Mouse (Mus musculus) limb, embryonic 12.5 days (tissue): ENCODE results near the gene Mxd4. TPM values are rescaled to one million over a fixed set of nuclear protein-coding genes. Genes with fewer than 3 reads are reported as not detected.

ENCODE experiments used
- ATAC-seq: fragments of 200-750 bp; cut with Nextera tagmentation; 2 replicates; pipeline ENCODE4 v1.8.0; 2017; ENCODE audit warnings: low read depth, moderate TSS enrichment; ENCODE audit not compliant: insufficient number of reproducible peaks, insufficient read depth, low FRiP score, low TSS enrichment
- H3K27ac ChIP-seq: fragments of 300-500 bp; sonication (generic); 2 replicates; pipeline ENCODE4 v1.5.1; 2016; ENCODE audit warnings: mild to moderate bottlenecking, moderate library complexity
- H3K27me3 ChIP-seq: fragments of 300-500 bp; sonication (generic); 2 replicates; pipeline ENCODE4 v1.6.1; 2016; ENCODE audit warnings: mild to moderate bottlenecking, moderate library complexity
- H3K36me3 ChIP-seq: fragments of 300-500 bp; sonication (generic); 2 replicates; pipeline ENCODE4 v1.6.1; 2016; ENCODE audit warnings: mild to moderate bottlenecking, moderate library complexity
- H3K4me1 ChIP-seq: fragments of 300-500 bp; sonication (generic); replicated peaks from 2 replicates; pipeline ENCODE4 v1.6.1; 2016
- H3K4me2 ChIP-seq: fragments of 300-500 bp; sonication (generic); 2 replicates; pipeline ENCODE4 v1.6.1; 2016; ENCODE audit warnings: mild to moderate bottlenecking, moderate library complexity
- H3K4me3 ChIP-seq: fragments of 300-500 bp; sonication (generic); replicated peaks from 2 replicates; pipeline ENCODE4 v1.5.1; 2016; ENCODE audit warnings: mild to moderate bottlenecking
- H3K9ac ChIP-seq: fragments of 300-500 bp; sonication (generic); replicated peaks from 2 replicates; pipeline ENCODE4 v1.6.1; 2016; ENCODE audit warnings: mild to moderate bottlenecking, moderate library complexity
- H3K9me3 ChIP-seq: fragments of 300-500 bp; sonication (generic); 2 replicates; pipeline ENCODE4 v1.6.1; 2016; ENCODE audit warnings: mild to moderate bottlenecking, moderate library complexity
- WGBS: fragments of 180-500 bp; shearing (Covaris S2); methylation state at CpG from one replicate; pipeline ENCODE4 v1.1.7; 2016; 5-methylcytosine and 5-hydroxymethylcytosine counted together
- polyA plus RNA-seq: library from polyadenylated mRNA; unstranded; fragments of >200 nt; fragmentation: Nextera tagmentation; extraction: Ambion mirVana; gene quantifications from 2 replicates; pipeline ENCODE4 v1.2.1, GENCODE M21; 2016

Mxd4 gene
- polyA plus RNA-seq, 1 experiment from 2014 or later, result 29.3 TPM

DNA sequence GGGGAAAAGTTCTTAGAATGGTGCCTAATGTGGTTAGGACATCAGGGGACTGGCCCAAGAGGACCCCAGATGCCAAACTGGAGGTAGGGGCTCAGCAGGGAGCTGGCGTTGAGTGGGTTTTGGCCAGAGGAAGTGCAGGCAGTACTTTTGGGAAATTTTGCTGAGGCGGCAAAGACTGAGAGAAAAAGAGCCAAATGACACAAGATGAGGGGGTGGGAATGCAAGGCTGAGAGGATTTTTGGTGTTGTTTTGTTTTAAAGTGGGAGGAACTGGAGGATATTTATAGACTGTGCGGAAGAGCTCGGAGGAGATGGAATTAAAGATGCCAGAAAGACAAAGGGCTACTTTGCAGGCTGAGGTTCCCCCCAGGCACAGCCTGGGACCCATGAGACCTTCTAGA lies 16.8 kb downstream of the Mxd4 start:
- Histone ChIP-seq H3K27me3 (no peaks in the 10 kb centered on the region), H3K9ac (no peak overlapping the region), H3K4me2 (no peak overlapping the region), H3K4me1 (peaks cover 18% of the 10 kb centered on the region), H3K27ac (peak overlapping the region; percentile 62), H3K36me3 (peaks cover 38% of the 10 kb centered on the region), H3K4me3 (no peak overlapping the region), H3K9me3 (no peaks in the 10 kb centered on the region)
- no peak for ATAC-seq
- WGBS, result 91% methylated on average over 4 of the region's 4 CpGs

DNA sequence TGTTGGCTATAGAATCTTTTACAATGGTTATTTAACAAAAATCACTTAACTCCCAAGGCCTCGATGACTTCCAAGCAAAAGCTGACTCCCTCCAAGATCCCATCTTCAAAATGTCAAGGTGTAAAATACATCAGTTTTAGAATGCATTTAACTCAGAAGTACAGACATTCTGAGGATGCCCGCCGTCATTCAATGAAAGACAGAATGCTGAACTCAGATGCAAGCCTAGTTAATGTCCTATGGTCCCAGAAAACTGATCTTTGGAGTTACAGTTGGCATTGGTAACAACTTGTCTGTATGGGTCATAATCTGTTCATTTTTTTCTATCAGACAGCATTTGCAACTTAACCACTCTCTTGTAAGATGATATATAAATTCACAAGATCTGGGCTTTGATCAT lies 17.6 kb downstream of the Mxd4 start:
- ATAC-seq, result no peak
- Histone ChIP-seq H3K4me2 (peak overlapping the region; percentile 59), H3K36me3 (peaks cover 31% of the 10 kb centered on the region), H3K9me3 (no peaks in the 10 kb centered on the region), H3K4me3 (peak overlapping the region; percentile 77), H3K9ac (no peak overlapping the region; the same call in 1 of the 2 replicates), H3K27ac (peak overlapping the region; percentile 91), H3K27me3 (no peaks in the 10 kb centered on the region), H3K4me1 (peaks cover 21% of the 10 kb centered on the region)
- 79% methylated on average over 3 of the region's 3 CpGs for WGBS

DNA sequence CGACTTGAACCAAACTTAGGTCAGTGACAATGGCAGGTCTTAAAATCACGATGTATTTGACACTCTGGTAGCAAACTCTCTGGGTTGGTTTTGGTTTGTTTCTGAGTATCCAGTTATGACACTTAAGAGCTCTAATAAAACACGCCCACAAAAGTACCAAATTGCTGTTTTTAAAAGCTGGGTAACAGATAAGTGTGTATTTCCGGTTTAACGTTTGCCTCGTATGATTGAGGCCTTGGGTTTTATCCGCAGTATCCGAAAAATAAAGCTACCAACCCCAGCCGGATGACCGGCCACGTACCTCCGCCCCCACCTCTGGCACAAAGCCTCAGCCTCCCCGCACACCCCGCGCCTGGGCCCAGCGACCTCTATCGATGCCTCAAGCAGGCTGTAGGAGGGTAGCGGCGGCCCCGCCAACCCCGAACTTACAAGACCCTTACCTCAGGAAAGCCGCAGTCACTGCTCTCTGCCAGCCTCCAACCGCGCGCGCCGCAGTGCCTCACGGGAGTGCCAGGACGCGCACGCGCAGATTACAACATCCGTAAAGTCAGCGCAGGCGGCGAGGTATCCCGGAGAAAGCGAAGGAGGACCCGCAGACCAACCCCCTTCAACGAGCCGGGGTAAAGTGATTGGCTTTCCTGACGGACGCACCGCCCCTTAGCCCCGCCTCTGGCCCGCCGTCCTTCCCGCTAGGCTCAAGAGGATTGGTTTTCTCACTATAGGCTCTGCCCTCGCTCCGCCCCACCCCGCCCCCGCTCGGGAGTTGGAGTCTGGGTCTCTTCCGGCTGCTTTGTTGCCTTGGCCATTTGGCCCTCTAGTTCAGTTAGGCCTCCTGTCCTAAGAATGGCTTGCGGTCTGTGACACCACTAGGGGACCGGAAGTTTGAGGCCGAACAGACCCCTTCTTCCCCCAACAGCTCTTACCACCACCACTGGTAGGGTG lies 18.3 kb downstream of the Mxd4 start, which contains the start of the genes Poln and Haus3:
Gene Poln (minus strand): TSS at position 499 of the 942 bp plus-strand sequence.
Gene Haus3 (minus strand): TSS at position 578 of the 942 bp plus-strand sequence.
- peak; percentile 99 for ATAC-seq
- under 1% methylated on average over 57 of the region's 57 CpGs for WGBS

DNA sequence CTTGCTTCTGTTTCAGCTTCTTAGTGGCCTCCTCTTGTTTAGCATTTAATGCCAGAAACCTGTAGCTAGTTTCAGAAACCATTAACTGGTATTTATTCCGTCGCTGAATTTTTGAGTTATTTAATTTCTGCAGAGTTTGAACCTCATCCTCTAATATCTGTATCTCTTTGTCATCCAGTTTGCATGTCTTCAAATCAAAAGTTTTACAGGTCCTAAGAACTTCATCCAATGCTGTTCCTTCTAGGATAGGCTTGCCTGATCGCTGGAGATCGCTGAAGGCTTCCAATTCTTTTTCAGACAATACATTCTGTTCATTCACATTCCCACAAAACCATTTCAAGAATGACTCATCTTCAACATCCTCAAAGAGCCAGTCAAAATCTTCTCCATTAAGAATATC lies 19.7 kb downstream of the Mxd4 start:
- Histone ChIP-seq H3K36me3 (peaks cover 21% of the 10 kb centered on the region), H3K4me1 (peaks cover 27% of the 10 kb centered on the region), H3K27me3 (no peaks in the 10 kb centered on the region), H3K27ac (no peak overlapping the region), H3K4me3 (no peak overlapping the region), H3K4me2 (peak overlapping the region; percentile 34; the same call in 1 of the 2 replicates), H3K9me3 (no peaks in the 10 kb centered on the region), H3K9ac (no peak overlapping the region)
- no peak for ATAC-seq
- 84% methylated on average over 4 of the region's 4 CpGs for WGBS

More for the DNA sequence above, 18.3 kb downstream of the Mxd4 start, which contains the start of the genes Poln and Haus3:
- H3K9ac ChIP-seq, result peak within 1 kb of the TSS; percentile 87
- H3K4me2 ChIP-seq, result peak within 1 kb of the TSS; percentile 59
- H3K36me3 ChIP-seq, result peaks cover 31% of the 10 kb centered on the region
- H3K4me3 ChIP-seq, result peak within 1 kb of the TSS; percentile 77
- H3K27ac ChIP-seq, result peak within 1 kb of the TSS; percentile 92
- peaks cover 27% of the 10 kb centered on the region for H3K4me1 ChIP-seq
- H3K27me3 ChIP-seq, result no peaks in the 10 kb centered on the region
- H3K9me3 ChIP-seq, result no peaks in the 10 kb centered on the region

DNA sequence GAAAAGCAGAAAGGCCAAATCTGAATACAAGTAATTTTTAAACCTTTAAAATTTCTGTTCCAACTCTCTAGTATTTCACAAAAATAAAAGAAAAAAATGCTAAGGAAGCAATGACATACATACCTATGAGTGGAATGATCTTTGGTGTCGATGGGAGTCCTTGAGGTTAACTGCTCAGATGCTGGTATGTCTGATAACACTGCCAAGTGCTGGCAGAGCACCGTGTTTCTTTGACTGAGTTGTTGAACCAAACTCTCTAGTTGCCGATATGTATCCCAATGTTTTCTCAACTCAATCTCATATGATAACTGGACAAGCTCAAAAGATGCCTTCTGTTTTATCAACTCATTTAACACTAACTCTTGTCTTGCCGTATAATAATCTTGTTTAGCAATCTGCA lies 21.7 kb downstream of the Mxd4 start:
- no peak overlapping the region for H3K4me3 ChIP-seq
- no peaks in the 10 kb centered on the region for H3K27me3 ChIP-seq
- WGBS, result 92% methylated on average over 4 of the region's 4 CpGs

DNA sequence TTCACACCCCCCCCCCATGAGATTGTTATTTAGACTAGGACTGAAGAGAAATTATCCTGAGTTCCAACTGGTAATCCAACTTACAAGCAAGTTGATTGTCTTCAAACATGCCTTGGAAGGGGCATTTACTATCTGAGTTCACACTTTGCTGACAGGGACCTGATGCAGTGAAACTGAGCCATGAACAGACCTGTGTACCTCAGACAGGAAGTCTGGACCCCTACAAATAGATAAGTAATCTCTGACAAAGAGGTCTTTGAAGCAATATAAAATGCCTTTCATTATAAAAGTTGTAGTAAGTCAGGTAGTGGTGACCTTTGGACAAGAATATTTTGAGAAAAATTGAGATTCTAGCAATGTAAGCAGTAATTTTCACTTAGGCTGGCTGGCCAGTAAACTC lies 39.0 kb downstream of the Mxd4 start:
- H3K9me3 ChIP-seq, result no peaks in the 10 kb centered on the region
- H3K9ac ChIP-seq, result no peak overlapping the region
- no peak overlapping the region for H3K27ac ChIP-seq
- H3K4me2 ChIP-seq, result no peak overlapping the region
- no peak for ATAC-seq
- no peaks in the 10 kb centered on the region for H3K4me1 ChIP-seq
- H3K27me3 ChIP-seq, result no peaks in the 10 kb centered on the region
- peaks cover 9% of the 10 kb centered on the region for H3K36me3 ChIP-seq
- no peak overlapping the region for H3K4me3 ChIP-seq

More for the DNA sequence above, 21.7 kb downstream of the Mxd4 start:
- Histone ChIP-seq H3K4me2 (no peak overlapping the region), H3K36me3 (peaks cover 25% of the 10 kb centered on the region), H3K9me3 (no peaks in the 10 kb centered on the region), H3K4me1 (peaks cover 25% of the 10 kb centered on the region), H3K27ac (no peak overlapping the region), H3K9ac (no peak overlapping the region)
- ATAC-seq, result no peak

DNA sequence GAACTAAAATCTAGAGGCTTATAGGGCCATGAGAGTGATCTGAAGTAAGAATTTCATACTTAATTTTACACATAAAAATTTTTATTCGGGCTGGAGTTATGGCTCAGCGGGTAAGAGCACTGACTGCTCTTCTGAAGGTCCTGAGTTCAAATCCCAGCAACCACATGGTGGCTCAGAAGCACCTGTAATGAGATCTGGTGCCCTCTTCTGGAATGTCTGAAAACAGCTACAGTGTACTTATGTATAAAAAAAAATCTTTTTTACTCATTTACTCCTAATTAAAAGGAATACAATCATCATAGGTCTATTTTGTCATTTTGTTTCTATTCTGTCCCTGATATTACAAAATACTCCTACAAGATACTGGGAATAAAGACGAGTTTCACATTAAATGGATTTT lies 40.0 kb downstream of the Mxd4 start:
- H3K27ac ChIP-seq, result no peak overlapping the region
- H3K4me1 ChIP-seq, result no peaks in the 10 kb centered on the region
- H3K4me3 ChIP-seq, result no peak overlapping the region
- H3K27me3 ChIP-seq, result no peaks in the 10 kb centered on the region
- 91% methylated on average over 3 of the region's 3 CpGs for WGBS
- H3K9ac ChIP-seq, result no peak overlapping the region
- no peak for ATAC-seq
- peaks cover 3% of the 10 kb centered on the region; the same call in 1 of the 2 replicates for H3K36me3 ChIP-seq
- H3K4me2 ChIP-seq, result no peak overlapping the region
- H3K9me3 ChIP-seq, result no peaks in the 10 kb centered on the region

DNA sequence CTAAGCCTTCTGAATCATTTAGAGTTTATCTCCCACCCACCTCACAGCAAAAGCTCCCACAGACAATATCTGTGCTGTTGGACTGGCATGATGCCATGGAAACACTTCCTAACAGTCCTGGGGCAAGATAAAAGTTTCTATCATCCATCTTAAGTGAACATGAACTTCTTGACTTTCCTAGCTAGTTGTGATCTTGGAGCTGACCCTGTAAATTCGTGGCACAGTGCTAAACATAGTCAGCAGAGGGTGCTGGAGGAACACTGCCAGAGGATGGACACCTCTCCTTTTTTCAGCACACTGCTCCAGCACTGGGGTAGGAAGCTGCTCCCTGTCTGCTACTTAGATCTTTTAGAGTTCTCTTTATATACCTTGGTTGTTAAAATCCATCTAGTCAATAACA lies 47.8 kb downstream of the Mxd4 start:
- no peak overlapping the region for H3K27ac ChIP-seq
- H3K27me3 ChIP-seq, result no peaks in the 10 kb centered on the region
- 3% methylated on average over 1 of the region's 1 CpGs for WGBS
- no peak for ATAC-seq
- no peak overlapping the region for H3K4me3 ChIP-seq
- H3K4me2 ChIP-seq, result no peak overlapping the region
- H3K9ac ChIP-seq, result no peak overlapping the region
- no peaks in the 10 kb centered on the region for H3K4me1 ChIP-seq
- no peaks in the 10 kb centered on the region for H3K36me3 ChIP-seq
- no peaks in the 10 kb centered on the region for H3K9me3 ChIP-seq

DNA sequence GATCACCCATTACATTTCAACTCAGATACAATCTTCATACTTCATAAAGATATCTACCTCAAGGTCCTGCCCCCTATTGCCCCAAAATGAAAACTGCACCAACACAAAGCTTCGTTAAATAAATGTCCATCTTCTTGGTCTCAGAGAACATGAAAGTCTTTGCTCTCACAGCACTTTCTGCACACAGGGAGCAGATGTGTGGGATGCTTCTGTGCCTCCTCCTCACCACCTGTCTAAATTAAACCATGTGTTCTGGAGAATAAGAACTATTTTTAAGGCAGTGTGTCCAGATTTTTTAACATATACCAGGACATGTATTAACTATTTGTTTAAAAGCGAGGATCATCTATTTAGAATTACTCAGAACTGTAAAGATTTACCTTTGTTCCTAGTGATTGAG lies 54.8 kb downstream of the Mxd4 start:
- Histone ChIP-seq H3K27ac (no peak overlapping the region), H3K9ac (no peak overlapping the region), H3K4me1 (no peaks in the 10 kb centered on the region), H3K9me3 (no peaks in the 10 kb centered on the region), H3K36me3 (no peaks in the 10 kb centered on the region), H3K4me2 (no peak overlapping the region), H3K27me3 (no peaks in the 10 kb centered on the region), H3K4me3 (no peak overlapping the region)
- no peak for ATAC-seq
- 79% methylated on average over 2 of the region's 2 CpGs for WGBS

DNA sequence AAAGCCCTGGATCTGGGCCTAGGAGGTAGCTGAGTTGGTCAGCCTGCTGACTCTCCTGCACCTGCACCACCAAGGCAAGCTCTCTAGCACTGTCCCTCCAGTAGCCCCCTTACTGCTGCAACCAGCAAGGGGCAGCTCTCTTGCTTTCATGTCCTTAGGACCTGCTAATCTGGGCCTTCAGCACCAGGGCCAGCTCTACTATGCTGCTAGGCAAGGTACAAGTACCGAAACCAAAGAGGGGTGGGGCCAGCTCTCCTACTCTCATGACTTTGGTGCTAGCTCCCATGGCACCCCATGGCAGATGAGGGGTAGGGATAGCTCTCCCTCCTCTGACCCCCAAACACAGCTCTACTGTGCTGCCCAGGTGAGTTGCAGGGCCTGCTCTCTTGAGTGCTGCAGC lies 63.4 kb downstream of the Mxd4 start:
- H3K27me3 ChIP-seq, result no peaks in the 10 kb centered on the region
- no peak overlapping the region for H3K9ac ChIP-seq
- no peak for ATAC-seq
- no peak overlapping the region for H3K27ac ChIP-seq
- H3K36me3 ChIP-seq, result no peaks in the 10 kb centered on the region
- no peaks in the 10 kb centered on the region for H3K9me3 ChIP-seq
- no peak overlapping the region for H3K4me2 ChIP-seq
- no peak overlapping the region for H3K4me3 ChIP-seq
- no peaks in the 10 kb centered on the region for H3K4me1 ChIP-seq
- WGBS, result 5% methylated on average over 1 of the region's 1 CpGs
